Mouse (Mus musculus) forebrain, embryonic 10.5 days (tissue): ENCODE measurements around the gene Bahcc1. TPM values are rescaled to one million over a fixed set of nuclear protein-coding genes. Genes with fewer than 3 reads are reported as not detected.

Experiments used
- DNase-seq: peaks from one replicate; pipeline ENCODE4 v3.0.0-alpha.2; 2017; ENCODE audit warnings: low spot score; ENCODE audit errors: extremely low spot score
- H3K27ac ChIP-seq: fragments of 300-500 bp; sonication (generic); 2 replicates; pipeline ENCODE4 v1.5.1; 2016; ENCODE audit warnings: mild to moderate bottlenecking
- H3K27me3 ChIP-seq: fragments of 300-500 bp; sonication (generic); 2 replicates; pipeline ENCODE4 v1.6.1; 2016; ENCODE audit warnings: mild to moderate bottlenecking; ENCODE audit not compliant: poor library complexity, severe bottlenecking
- H3K36me3 ChIP-seq: fragments of 300-500 bp; sonication (generic); replicated peaks from 2 replicates; pipeline ENCODE4 v1.6.1; 2016; ENCODE audit warnings: mild to moderate bottlenecking, moderate library complexity
- H3K4me1 ChIP-seq: fragments of 300-500 bp; sonication (generic); 2 replicates; pipeline ENCODE4 v1.6.1; 2016
- H3K4me3 ChIP-seq: fragments of 300-500 bp; sonication (generic); 2 replicates; pipeline ENCODE4 v1.5.1; 2016; ENCODE audit warnings: mild to moderate bottlenecking, moderate library complexity
- H3K9me3 ChIP-seq: fragments of 300-500 bp; sonication (generic); 2 replicates; pipeline ENCODE4 v1.6.1; 2016; ENCODE audit warnings: mild to moderate bottlenecking, moderate library complexity
- WGBS: fragments of 180-500 bp; shearing (Covaris S2); methylation state at CpG from one replicate; pipeline ENCODE4 v1.1.7; 2016; 5-methylcytosine and 5-hydroxymethylcytosine counted together
- polyA plus RNA-seq: library from polyadenylated mRNA; unstranded; fragments of >200 nt; fragmentation: Nextera tagmentation; extraction: Ambion mirVana; gene quantifications from 2 replicates; pipeline ENCODE4 v1.2.1, GENCODE M21; 2016

The Bahcc1 gene
- polyA plus RNA-seq, 1 experiment from 2014 or later = 16.1 TPM

DNA sequence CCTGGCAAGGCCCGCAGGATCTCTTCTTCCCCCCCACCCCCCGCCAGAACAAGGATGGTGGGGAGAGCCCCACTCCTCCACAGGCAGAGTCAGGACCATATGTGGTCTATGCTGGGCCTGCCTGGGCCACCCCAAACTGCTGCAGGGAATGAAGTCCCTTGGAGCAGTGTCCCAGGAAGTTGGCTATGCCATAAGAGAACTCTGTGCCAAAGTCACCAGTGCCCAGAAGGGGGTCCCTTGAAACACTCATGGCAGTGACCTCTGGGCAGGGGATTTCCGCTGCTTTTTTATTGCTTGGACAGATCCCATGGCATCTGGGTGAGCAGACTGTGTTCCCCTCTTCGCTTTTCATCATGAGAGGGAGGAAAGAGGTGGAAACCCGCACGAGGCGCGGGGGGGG is 22.8 kb downstream of the Bahcc1 start:
- Histone ChIP-seq H3K27me3 (no peaks in the 10 kb centered on the region), H3K4me3 (no peak overlapping the region), H3K36me3 (peaks cover 67% of the 10 kb centered on the region), H3K27ac (peak overlapping the region; percentile 75), H3K9me3 (no peaks in the 10 kb centered on the region), H3K4me1 (peaks cover 99% of the 10 kb centered on the region)
- 78% methylated on average over 7 of the region's 8 CpGs for WGBS
- DNase-seq = no peak

DNA sequence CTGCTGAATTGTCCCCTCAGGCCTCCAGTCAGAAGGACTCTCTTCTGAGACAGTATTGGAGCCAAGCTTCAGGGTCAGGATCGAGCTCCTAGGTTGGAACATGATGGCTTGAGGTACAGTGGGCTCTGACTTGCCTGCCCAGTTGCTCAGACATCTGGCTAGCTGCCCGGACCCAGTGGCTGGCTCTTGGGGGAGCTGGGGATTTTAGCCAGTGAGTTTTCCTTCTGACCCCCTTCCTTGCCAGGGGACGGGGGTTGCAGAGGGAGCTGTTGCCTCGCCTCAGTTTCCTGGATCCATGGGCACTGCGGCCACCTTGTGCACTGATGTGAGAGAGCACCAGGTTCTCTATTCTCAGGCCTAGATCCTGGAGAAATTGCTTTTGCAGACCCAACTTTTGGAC is 23.4 kb downstream of the Bahcc1 start:
- 70% methylated on average over 5 of the region's 5 CpGs for WGBS
- H3K36me3 ChIP-seq = peaks cover 67% of the 10 kb centered on the region
- no peaks in the 10 kb centered on the region for H3K9me3 ChIP-seq
- peak overlapping the region; percentile 75 for H3K27ac ChIP-seq
- no peak overlapping the region for H3K4me3 ChIP-seq
- peaks cover 99% of the 10 kb centered on the region for H3K4me1 ChIP-seq
- DNase-seq = no peak
- H3K27me3 ChIP-seq = no peaks in the 10 kb centered on the region

DNA sequence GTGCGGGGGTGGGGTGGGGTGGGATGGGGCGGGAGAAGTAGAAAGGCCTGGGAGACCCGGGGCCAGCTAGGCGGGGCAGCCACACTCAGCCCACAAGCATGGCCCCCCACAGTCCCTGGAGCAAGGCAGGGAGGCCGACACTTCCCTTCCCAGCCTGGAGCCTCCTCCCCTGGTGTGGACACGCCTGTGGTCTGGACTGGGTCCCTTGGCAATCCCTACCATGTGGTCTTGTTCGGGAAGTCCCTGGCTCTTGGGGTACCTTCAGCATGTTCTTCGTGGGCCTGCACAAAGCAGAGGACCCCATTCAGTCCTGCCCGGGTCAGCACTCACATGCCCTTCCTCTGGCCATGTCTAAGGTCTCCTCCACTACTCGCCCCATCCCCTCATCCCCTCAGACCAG is 23.8 kb downstream of the Bahcc1 start:
- WGBS = 61% methylated on average over 10 of the region's 10 CpGs
- peak overlapping the region; percentile 75 for H3K27ac ChIP-seq
- H3K4me3 ChIP-seq = 0 out of 2 replicates have a peak overlapping the region, but pooled peaks have one; percentile 3
- H3K9me3 ChIP-seq = no peaks in the 10 kb centered on the region
- H3K27me3 ChIP-seq = no peaks in the 10 kb centered on the region
- peaks cover 99% of the 10 kb centered on the region for H3K4me1 ChIP-seq
- no peak for DNase-seq
- peaks cover 69% of the 10 kb centered on the region for H3K36me3 ChIP-seq

DNA sequence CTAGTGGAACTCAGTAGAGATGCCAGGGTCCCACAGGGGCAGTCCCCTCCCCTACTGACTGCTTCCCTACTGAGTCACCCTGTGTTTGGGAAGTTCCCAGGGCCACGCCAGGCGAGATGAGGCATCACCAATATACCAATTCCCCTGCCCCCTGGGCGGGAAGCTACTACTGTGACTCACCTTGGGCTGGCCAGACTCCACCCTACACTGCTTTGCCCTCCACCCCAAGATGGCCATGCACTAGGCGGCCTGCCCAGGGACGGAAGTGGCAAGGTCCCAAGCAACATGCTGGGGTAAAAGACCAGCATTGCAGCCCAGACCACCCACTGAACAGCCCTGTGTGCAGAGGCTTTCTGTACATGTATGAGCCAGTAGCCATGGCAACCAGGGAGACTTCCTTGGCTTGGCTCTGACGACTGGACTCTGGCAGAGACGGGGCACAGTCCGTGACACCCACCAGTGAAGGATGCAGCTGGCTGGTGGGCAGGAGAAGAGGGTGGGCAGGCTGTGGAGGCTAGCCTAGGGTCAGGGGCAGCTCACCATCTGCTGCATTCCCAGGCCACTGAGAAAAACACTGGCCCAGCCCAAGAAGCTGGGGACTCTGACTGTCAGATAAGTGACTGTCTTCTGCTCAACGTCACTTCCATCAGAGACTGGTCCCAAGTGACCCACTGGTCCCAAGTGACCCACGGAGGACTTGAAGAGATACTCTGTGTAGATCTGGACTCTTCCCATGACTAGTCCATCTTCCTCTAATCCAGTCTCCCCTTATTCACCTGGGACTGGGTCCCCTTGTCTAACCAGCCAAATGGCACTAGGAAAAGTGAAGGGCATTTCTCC is 24.5 kb downstream of the Bahcc1 start:
- no peak for DNase-seq

DNA sequence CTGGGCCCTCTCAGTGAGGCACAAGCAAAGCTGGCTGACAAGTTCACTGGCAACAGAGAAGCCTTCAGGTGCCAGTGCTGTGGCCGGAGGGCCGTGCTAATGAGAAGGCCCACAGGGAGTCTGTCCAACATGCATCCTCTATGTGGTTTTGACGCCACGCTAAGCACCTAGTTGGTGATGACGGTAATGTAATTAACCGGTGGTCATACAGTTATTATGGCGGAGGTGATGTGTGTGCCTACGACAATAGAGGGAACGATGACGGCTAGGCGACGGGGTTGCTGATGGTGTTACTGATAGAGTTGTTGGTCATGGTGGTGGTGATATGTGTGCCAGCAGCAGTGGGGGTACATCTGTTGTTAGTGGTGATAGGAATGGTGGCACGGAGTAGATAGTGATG is 25.2 kb downstream of the Bahcc1 start:
- peaks cover 98% of the 10 kb centered on the region for H3K4me1 ChIP-seq
- WGBS = 98% methylated on average over 13 of the region's 13 CpGs

More for the DNA sequence above, 24.5 kb downstream of the Bahcc1 start:
- 80% methylated on average over 10 of the region's 10 CpGs for WGBS
- H3K27me3 ChIP-seq = no peaks in the 10 kb centered on the region
- H3K36me3 ChIP-seq = peaks cover 69% of the 10 kb centered on the region
- peaks cover 99% of the 10 kb centered on the region for H3K4me1 ChIP-seq
- H3K9me3 ChIP-seq = no peaks in the 10 kb centered on the region
- H3K27ac ChIP-seq = peak overlapping the region; percentile 75
- H3K4me3 ChIP-seq = 0 out of 2 replicates have a peak overlapping the region, but pooled peaks have one; percentile 3

DNA sequence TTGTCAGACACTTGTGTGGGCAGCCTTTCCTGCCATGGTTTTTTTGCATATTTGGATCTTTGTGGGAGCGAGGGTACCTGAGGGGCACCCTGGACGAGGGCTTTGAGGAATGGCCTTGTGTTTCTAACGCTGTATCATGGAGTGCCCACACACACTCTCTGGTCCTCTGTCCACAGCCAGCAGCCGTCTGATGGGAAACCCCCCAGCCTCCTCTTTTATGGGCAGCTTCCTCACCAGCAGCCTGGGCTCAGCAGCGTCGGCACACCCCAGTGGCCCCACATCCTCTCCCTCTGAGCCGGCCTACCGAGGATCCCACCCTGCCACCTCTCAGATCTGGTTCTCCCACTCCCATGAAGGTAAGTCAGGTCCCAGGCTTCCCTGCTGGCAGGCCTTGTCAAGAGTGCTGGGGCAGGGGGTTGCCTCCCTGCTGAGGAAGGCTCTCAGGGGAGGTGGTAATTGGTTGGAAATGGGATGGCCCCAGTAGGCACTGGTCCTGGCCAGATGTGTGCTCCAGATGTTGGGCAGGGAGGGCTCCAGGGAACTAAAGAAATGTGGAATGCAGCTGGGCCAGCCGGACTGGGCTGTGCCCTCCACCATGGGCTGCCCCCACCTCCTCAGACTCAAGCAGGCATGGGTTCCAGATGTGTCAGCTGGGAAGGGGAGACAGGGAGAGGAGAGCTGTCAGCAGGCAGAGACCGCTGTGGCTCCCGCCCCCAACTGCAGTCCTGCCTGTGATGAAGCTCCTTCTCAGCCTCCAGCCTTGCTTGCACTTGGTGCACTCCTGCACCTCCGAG is 26.3 kb downstream of the Bahcc1 start:
- Histone ChIP-seq H3K4me3 (peak overlapping the region; percentile 3; the same call in 1 of the 2 replicates), H3K9me3 (no peaks in the 10 kb centered on the region), H3K4me1 (peaks cover 96% of the 10 kb centered on the region), H3K27me3 (no peaks in the 10 kb centered on the region), H3K27ac (peak overlapping the region; percentile 8; the same call in 1 of the 2 replicates), H3K36me3 (peaks cover 72% of the 10 kb centered on the region)
- DNase-seq = no peak
- WGBS = 69% methylated on average over 12 of the region's 12 CpGs

More for the DNA sequence above, 25.2 kb downstream of the Bahcc1 start:
- Histone ChIP-seq H3K4me3 (no peak overlapping the region), H3K27me3 (no peaks in the 10 kb centered on the region), H3K36me3 (peaks cover 69% of the 10 kb centered on the region), H3K9me3 (no peaks in the 10 kb centered on the region), H3K27ac (peak overlapping the region; percentile 75; the same call in 1 of the 2 replicates)
- no peak for DNase-seq

DNA sequence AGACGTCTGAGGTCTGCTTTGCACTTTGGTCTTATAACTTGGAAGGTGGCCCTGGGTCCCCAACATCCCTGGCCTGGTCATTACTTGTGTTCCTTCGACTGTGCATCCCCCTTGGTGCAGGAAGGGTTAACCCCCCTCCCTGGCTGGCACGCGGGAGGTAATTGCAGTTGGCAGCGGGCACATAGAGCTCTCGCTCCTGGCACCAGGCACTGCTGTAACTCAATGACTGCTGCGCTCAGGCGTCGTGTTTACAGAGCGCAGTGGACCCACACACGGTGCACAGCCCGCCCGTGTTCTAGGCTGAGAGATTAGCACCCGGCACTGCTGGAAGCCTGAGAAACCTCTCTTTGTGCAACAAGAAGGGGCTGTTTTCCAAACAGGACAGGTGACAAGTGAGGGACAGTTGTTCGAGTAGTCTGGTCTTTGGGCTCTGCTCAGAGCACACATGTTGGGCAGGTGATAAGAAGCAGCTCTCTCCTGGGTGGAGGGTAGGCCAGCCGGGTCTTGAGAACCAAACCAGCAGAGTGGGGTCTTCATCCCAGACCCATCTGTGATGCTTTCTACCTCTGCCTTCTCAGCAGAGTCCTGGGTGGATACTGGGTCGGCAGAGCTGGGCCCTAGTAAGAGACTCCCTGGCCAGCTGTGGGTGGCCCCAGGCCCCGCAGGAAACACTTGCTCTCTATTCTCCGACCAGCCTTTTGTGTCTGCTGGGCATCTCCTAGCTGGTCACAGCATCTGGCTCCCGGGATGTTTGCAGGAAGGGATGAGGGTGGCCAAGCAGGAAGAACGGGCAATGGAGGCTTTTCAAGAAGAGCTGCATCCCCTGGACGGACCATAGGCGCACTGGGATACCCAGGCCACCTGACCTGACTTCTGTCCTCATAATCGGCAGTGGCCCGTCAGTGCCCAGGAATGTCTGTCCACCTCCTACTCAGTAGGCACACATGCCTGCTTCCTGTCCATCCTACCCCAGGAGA is 27.3 kb downstream of the Bahcc1 start:
- DNase-seq = no peak
- Histone ChIP-seq H3K4me3 (no peak overlapping the region), H3K27ac (peak overlapping the region; percentile 6; the same call in 1 of the 2 replicates), H3K9me3 (no peaks in the 10 kb centered on the region), H3K36me3 (peaks cover 76% of the 10 kb centered on the region), H3K4me1 (peaks cover 96% of the 10 kb centered on the region), H3K27me3 (no peaks in the 10 kb centered on the region)
- WGBS = 80% methylated on average over 25 of the region's 25 CpGs

DNA sequence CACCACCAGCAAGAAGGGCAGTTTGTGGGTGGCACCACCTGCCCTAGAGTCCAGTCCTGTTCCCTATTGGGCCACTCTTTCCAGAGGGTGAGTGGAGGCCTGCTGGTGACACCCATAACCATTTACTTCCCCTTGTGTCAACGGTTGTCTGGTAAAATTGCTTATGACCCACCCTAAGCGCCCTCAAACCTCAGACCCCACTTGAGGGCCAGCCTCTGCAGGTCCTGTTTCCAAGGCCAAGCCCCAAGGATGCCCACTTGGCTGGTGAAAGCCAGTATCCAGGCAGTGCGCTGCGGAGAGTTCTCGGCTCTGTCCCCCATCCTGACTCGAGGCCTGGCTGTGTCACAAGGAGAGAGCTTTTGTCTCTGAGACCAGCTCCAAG is 28.0 kb downstream of the Bahcc1 start:
- Histone ChIP-seq H3K4me1 (peaks cover 96% of the 10 kb centered on the region), H3K27me3 (no peaks in the 10 kb centered on the region), H3K36me3 (peaks cover 83% of the 10 kb centered on the region), H3K9me3 (no peaks in the 10 kb centered on the region), H3K27ac (peak overlapping the region; percentile 71; the same call in 1 of the 2 replicates), H3K4me3 (peak overlapping the region; percentile 18; the same call in 1 of the 2 replicates)
- 82% methylated on average over 6 of the region's 6 CpGs for WGBS
- DNase-seq = no peak

DNA sequence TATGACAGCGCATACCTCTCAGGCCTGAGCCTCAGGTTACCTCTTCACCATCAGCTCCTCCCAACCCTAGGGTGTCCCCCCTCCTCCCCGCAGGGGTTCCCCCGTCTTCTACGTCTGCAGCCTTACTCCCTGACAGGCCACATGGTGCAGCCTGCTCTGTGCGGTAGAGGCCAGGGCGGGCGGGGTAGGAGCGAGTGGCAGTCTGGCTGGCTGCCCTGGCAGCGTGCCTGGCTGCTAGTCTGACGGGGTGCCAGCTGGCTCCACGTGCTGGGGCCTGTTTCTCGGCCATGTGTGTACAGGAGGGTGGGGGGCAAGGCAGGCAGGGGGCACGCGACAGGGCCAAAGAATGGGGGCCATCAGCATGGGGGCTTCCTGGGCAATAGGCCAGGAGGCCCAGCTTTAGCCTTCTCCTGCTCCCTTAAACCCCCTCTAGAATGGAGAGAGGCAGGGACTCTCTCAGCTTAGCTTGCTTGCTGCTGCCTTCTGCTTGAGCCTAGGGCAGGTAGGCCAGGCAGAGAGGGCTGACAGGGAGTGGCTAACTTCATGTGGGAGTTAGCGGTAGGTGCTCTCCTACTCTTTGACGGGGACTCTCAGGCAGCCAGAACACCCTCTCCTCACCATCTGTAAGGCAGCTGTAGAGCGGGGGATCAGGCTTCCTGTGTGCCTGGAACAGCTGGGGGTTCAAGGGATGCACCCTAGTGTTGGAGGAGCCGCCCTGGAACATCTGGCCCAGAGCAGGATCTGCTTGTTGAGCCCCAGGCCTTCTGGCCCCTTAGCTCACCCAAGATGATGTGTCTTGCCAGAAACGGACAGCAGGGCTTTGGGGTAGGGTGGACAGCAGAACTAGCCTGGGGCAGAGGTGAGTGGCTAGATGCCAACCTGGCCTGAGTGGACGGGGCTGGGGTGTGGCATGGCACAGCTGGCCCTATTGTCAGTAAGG is 28.9 kb downstream of the Bahcc1 start:
- no peak for DNase-seq
- Histone ChIP-seq H3K27me3 (no peaks in the 10 kb centered on the region), H3K36me3 (peaks cover 89% of the 10 kb centered on the region), H3K4me3 (peak overlapping the region; percentile 18), H3K4me1 (peaks cover 96% of the 10 kb centered on the region), H3K9me3 (no peaks in the 10 kb centered on the region), H3K27ac (peak overlapping the region; percentile 71)
- 63% methylated on average over 20 of the region's 20 CpGs for WGBS

DNA sequence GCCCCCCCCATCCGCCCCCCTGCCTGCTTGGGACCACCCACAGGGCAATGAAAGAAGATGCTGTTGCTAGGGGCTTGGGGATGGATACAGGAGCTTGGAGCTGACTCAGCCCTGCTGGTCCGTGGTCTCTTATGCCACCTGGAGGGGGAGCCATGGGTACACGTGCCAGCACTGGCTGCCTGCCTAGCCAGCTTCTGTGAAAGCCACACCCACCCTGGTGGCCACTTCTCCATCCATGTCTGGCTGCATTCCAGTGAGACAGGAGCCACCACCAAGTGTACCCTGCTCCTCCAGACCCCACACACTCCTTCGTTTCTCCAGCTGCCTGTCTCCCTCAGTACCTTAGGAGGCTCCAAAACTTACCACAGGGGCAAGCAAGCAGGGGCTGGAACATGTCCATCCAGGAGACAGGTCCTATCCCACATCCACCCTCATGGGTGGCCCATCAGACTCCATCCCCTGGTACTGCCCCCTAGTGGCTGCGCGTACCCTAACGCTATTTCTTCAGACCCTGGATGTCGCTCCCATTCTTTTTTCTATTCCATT is 29.7 kb downstream of the Bahcc1 start:
- peak; percentile 73 for DNase-seq
- Histone ChIP-seq H3K36me3 (peaks cover 89% of the 10 kb centered on the region), H3K9me3 (no peaks in the 10 kb centered on the region), H3K27me3 (no peaks in the 10 kb centered on the region), H3K4me1 (peaks cover 96% of the 10 kb centered on the region), H3K27ac (peak overlapping the region; percentile 71), H3K4me3 (0 out of 2 replicates have a peak overlapping the region, but pooled peaks have one; percentile 11)
- WGBS = 44% methylated on average over 8 of the region's 8 CpGs

DNA sequence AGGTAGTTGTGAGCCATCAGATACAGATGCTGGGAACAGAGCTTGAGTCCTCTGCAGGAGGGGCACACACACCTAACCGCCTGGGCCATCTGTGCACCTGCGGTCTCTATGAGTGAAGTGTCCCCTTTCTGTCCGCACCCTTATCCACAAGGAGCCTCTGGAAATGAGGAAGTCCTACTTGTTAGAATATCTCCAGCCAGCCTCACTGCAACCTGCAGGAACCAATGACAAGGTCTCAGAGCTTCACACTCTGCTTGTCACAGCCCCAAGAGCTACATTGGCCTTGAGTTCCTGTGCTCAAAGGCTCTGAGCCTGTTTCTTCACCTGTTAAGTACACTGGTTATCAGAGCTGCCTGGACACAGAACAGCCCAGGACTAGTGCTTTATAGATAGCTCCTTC is 30.4 kb downstream of the Bahcc1 start:
- no peaks in the 10 kb centered on the region for H3K27me3 ChIP-seq
- 97% methylated on average over 3 of the region's 3 CpGs for WGBS
- peaks cover 97% of the 10 kb centered on the region for H3K4me1 ChIP-seq
- no peak overlapping the region for H3K4me3 ChIP-seq
- no peak for DNase-seq
- peak overlapping the region; percentile 69; the same call in 1 of the 2 replicates for H3K27ac ChIP-seq
- H3K9me3 ChIP-seq = no peaks in the 10 kb centered on the region
- H3K36me3 ChIP-seq = peaks cover 91% of the 10 kb centered on the region
